Mouse (Mus musculus) myocyte (in vitro differentiated cells): ENCODE results near the gene Tmed6. TPM values are rescaled to one million over a fixed set of nuclear protein-coding genes. Genes with fewer than 3 reads are reported as not detected.

Experiments
- H3K27me3 ChIP-seq: one replicate; pipeline ENCODE4 v1.6.1; 2011; ENCODE audit not compliant: control insufficient read depth, insufficient read depth, insufficient read length
- H3K36me3 ChIP-seq: one replicate; pipeline ENCODE4 v1.6.1; 2011; ENCODE audit not compliant: control insufficient read depth, insufficient read depth
- H3K4me2 ChIP-seq: one replicate; pipeline ENCODE4 v1.6.1; 2011; ENCODE audit warnings: low read depth, control low read depth
- H3K4me3 ChIP-seq: one replicate; pipeline ENCODE4 v1.5.1; 2011; ENCODE audit warnings: mild to moderate bottlenecking, control low read depth, moderate library complexity
- H3K79me2 ChIP-seq: one replicate; pipeline ENCODE4 v1.6.1; 2011; ENCODE audit not compliant: control insufficient read depth, insufficient read depth
- H3ac ChIP-seq: one replicate; pipeline ENCODE4 v1.6.1; 2011; ENCODE audit not compliant: control insufficient read depth, insufficient read length
- CEBPB ChIP-seq: IDR thresholded peaks from 2 replicates; pipeline ENCODE4 v1.6.1; 2011; ENCODE audit warnings: mild to moderate bottlenecking, moderate library complexity; ENCODE audit not compliant: poor library complexity, insufficient read depth, severe bottlenecking
- E2F4 ChIP-seq: IDR thresholded peaks from one replicate; pipeline ENCODE4 v1.6.1; 2011; ENCODE audit warnings: mild to moderate bottlenecking, control low read depth, moderate library complexity; ENCODE audit not compliant: insufficient read depth
- MAX ChIP-seq: IDR thresholded peaks from one replicate; pipeline ENCODE4 v1.6.1; 2011; ENCODE audit warnings: low read depth, mild to moderate bottlenecking, control low read depth
- MYOD1 ChIP-seq, 3 experiments: IDR thresholded peaks; one replicate each; pipeline ENCODE4 v1.6.1; 2011; ENCODE audit warnings: control low read depth in 2 of 3, low read depth in 2 of 3, mild to moderate bottlenecking in 2 of 3, moderate library complexity in 1 of 3; ENCODE audit not compliant: insufficient read length in 2 of 3, control insufficient read depth in 1 of 3
- MYOG ChIP-seq, 3 experiments: IDR thresholded peaks; one replicate each; pipeline ENCODE4 v1.6.1; 2011; ENCODE audit warnings: control low read depth in 2 of 3, low read depth in 2 of 3, mild to moderate bottlenecking in 2 of 3; ENCODE audit not compliant: insufficient read length in 2 of 3, control insufficient read depth in 1 of 3, insufficient read depth in 1 of 3
- POLR2A ChIP-seq: IDR thresholded peaks from one replicate; pipeline ENCODE4 v1.6.1; 2011; ENCODE audit warnings: low read depth, mild to moderate bottlenecking, control low read depth, moderate library complexity; ENCODE audit not compliant: insufficient read length
- POLR2AphosphoS2 ChIP-seq: IDR thresholded peaks from one replicate; pipeline ENCODE4 v1.6.1; 2011; ENCODE audit warnings: low read depth, control low read depth; ENCODE audit not compliant: insufficient read length
- REST ChIP-seq: IDR thresholded peaks from one replicate; pipeline ENCODE4 v1.6.1; 2011; ENCODE audit warnings: mild to moderate bottlenecking, control low read depth, moderate library complexity; ENCODE audit not compliant: insufficient read depth, insufficient read length
- SRF ChIP-seq: IDR thresholded peaks from one replicate; pipeline ENCODE4 v1.6.1; 2011; ENCODE audit warnings: low read depth; ENCODE audit not compliant: control insufficient read depth, insufficient read length
- TCF12 ChIP-seq: IDR thresholded peaks from one replicate; pipeline ENCODE4 v1.6.1; 2011; ENCODE audit warnings: mild to moderate bottlenecking, control low read depth; ENCODE audit not compliant: poor library complexity, insufficient read depth, severe bottlenecking
- TCF3 ChIP-seq: IDR thresholded peaks from one replicate; pipeline ENCODE4 v1.6.1; 2011; ENCODE audit warnings: low read depth, control low read depth; ENCODE audit not compliant: insufficient read length
- USF1 ChIP-seq: IDR thresholded peaks from one replicate; pipeline ENCODE4 v1.6.1; 2011; ENCODE audit warnings: low read depth, mild to moderate bottlenecking, control low read depth, moderate library complexity
- polyA plus RNA-seq: library from polyadenylated mRNA; unstranded; fragments of >200 nt; fragmentation: generic; extraction: Trizol; gene quantifications from one replicate; pipeline ENCODE4 v1.2.1, GENCODE M21; 2012; ENCODE audit warnings: missing spikeins

The Tmed6 gene
- polyA plus RNA-seq, 1 experiment, result not detected

GRCm38 (mm10) chr8:107048061-107048941 is 17.1 kb downstream of the Tmed6 start, which contains the start of gene Pdf:
Pdf (minus strand) TSS chr8:107048614.
- TF ChIP-seq MYOG (IDR thresholded peaks at IDR 0.05; ENCODE audit: control insufficient read depth in 1 of 3, insufficient read depth in 1 of 3, insufficient read length in 2 of 3, low read depth in 2 of 3), result peak in 1 of 3 experiments; percentile 58
- TF ChIP-seq CEBPB, result no peak
- TF ChIP-seq POLR2A, result peak; percentile 80
- TF ChIP-seq REST, result no peak
- peak; percentile 88 for TF ChIP-seq POLR2AphosphoS2
- H3K79me2 ChIP-seq, result peaks cover 10% of the 10 kb centered on the region
- peaks cover 40% of the 10 kb centered on the region for H3K36me3 ChIP-seq
- no peaks in the 10 kb centered on the region for H3K27me3 ChIP-seq
- peak within 1 kb of the TSS; percentile 76 for H3ac ChIP-seq
- H3K4me2 ChIP-seq, result peak within 1 kb of the TSS; percentile 99
- H3K4me3 ChIP-seq, result peak within 1 kb of the TSS; percentile 60

- TF ChIP-seq POLR2AphosphoS2 (no peak), POLR2A (no peak), MYOD1 (IDR thresholded peaks at IDR 0.05; ENCODE audit: control insufficient read depth in 1 of 3, insufficient read length in 2 of 3, low read depth in 2 of 3) (no peak), TCF3 (no peak), MYOG (IDR thresholded peaks at IDR 0.05; ENCODE audit: control insufficient read depth in 1 of 3, insufficient read depth in 1 of 3, insufficient read length in 2 of 3, low read depth in 2 of 3) (no peak), SRF (no peak), USF1 (no peak), MAX (no peak), REST (no peak), E2F4 (no peak)
- Histone ChIP-seq H3ac (no peak overlapping the region), H3K36me3 (peaks cover 41% of the 10 kb centered on the region), H3K79me2 (peaks cover 10% of the 10 kb centered on the region), H3K4me2 (no peak overlapping the region), H3K27me3 (no peaks in the 10 kb centered on the region), H3K4me3 (no peak overlapping the region)
Observed at GRCm38 (mm10) chr8:107046976-107047375, 18.5 kb downstream of the Tmed6 start.

GRCm38 (mm10) chr8:107045478-107045877 is 20.0 kb downstream of the Tmed6 start:
- no peaks in the 10 kb centered on the region for H3K27me3 ChIP-seq
- peaks cover 52% of the 10 kb centered on the region for H3K36me3 ChIP-seq
- H3ac ChIP-seq, result no peak overlapping the region
- TF ChIP-seq POLR2AphosphoS2 (peak; percentile 28), POLR2A (no peak)
- H3K4me2 ChIP-seq, result no peak overlapping the region
- H3K4me3 ChIP-seq, result no peak overlapping the region
- peaks cover 10% of the 10 kb centered on the region for H3K79me2 ChIP-seq

GRCm38 (mm10) chr8:107040632-107041031 is 24.8 kb downstream of the Tmed6 start:
- Histone ChIP-seq H3K79me2 (no peaks in the 10 kb centered on the region), H3K4me2 (no peak overlapping the region), H3K4me3 (no peak overlapping the region), H3K27me3 (no peaks in the 10 kb centered on the region), H3K36me3 (peaks cover 40% of the 10 kb centered on the region), H3ac (no peak overlapping the region)
- TF ChIP-seq MAX (no peak), POLR2A (no peak), CEBPB (no peak), USF1 (no peak), TCF12 (no peak), MYOG (IDR thresholded peaks at IDR 0.05; ENCODE audit: control insufficient read depth in 1 of 3, insufficient read depth in 1 of 3, insufficient read length in 2 of 3, low read depth in 2 of 3) (no peak), REST (no peak), TCF3 (no peak), SRF (no peak), POLR2AphosphoS2 (no peak), E2F4 (no peak), MYOD1 (IDR thresholded peaks at IDR 0.05; ENCODE audit: control insufficient read depth in 1 of 3, insufficient read length in 2 of 3, low read depth in 2 of 3) (no peak)

GRCm38 (mm10) chr8:107036626-107037025 is 28.8 kb downstream of the Tmed6 start:
- Histone ChIP-seq H3K4me2 (no peak overlapping the region), H3K36me3 (peaks cover 17% of the 10 kb centered on the region), H3K27me3 (no peaks in the 10 kb centered on the region), H3ac (no peak overlapping the region), H3K4me3 (no peak overlapping the region), H3K79me2 (peaks cover 34% of the 10 kb centered on the region)
- TF ChIP-seq POLR2A (no peak), MAX (no peak), SRF (no peak), POLR2AphosphoS2 (no peak), MYOG (IDR thresholded peaks at IDR 0.05; ENCODE audit: control insufficient read depth in 1 of 3, insufficient read depth in 1 of 3, insufficient read length in 2 of 3, low read depth in 2 of 3) (no peak), E2F4 (no peak), USF1 (no peak), TCF12 (no peak), MYOD1 (IDR thresholded peaks at IDR 0.05; ENCODE audit: control insufficient read depth in 1 of 3, insufficient read length in 2 of 3, low read depth in 2 of 3) (no peak), CEBPB (no peak), REST (no peak), TCF3 (no peak)
